Mouse (Mus musculus) CD4-positive, CD25-positive, alpha-beta regulatory T cell, adult 9 weeks (primary cell): ENCODE data around the gene Slc24a1. TPM values are rescaled to one million over a fixed set of nuclear protein-coding genes. Genes with fewer than 3 reads are reported as not detected.

Experiments used
- polyA plus RNA-seq: library from polyadenylated mRNA; unstranded; fragments of 100-300 nt; shearing (Covaris generic); gene quantifications from one replicate; pipeline ENCODE4 v1.2.1, GENCODE M21; 2017

Slc24a1 gene
- polyA plus RNA-seq, result 0.09 TPM

DNA sequence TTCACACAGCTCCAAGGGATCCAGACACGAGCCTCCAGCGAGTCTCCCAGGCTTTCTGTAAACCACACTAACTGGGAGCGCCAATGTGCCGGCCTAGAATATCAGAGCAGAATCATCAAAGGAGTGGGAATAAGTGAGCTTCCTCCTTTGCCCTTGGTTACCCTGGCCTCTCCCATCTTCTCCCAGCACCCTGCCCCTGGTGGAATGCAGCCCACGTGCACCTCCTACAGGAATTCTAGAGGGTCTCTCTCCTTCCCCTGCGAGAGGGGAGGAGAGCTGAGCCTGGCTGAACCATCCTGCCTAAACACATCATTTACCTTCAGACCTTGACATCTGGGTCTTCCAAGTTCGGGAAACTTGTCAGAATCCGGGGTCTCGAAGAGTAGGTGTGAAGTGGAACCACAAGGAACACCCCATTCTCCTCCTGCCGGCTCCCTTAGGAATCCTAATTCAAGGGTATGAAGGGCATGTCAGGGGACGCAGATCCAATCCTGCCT is at the start of gene Slc24a1:
TSS of gene Slc24a1 (minus strand) at position 447 of the 497 bp plus-strand sequence.

GRCm38 (mm10) chr9:64960117-64960977 is 8.9 kb upstream of the Slc24a1 start, which contains the start of gene Ints14:
TSS of gene Ints14 (plus strand) at chr9:64960905.

Other genes with a start within 250 kb of the Slc24a1 start
- gene Rab11a, start 213.8 kb downstream of the Slc24a1 start, polyA plus RNA-seq, result 200 TPM
- 33.9 TPM for gene Dennd4a, start 140.3 kb downstream of the Slc24a1 start, polyA plus RNA-seq
- 54.7 TPM for gene Ints14, start 9.3 kb upstream of the Slc24a1 start, polyA plus RNA-seq
- 168 TPM for gene Hacd3, start 70.1 kb upstream of the Slc24a1 start, polyA plus RNA-seq
- 30.9 TPM for gene Dpp8, start 80.8 kb upstream of the Slc24a1 start, polyA plus RNA-seq
- gene Igdcc4, start 149.9 kb upstream of the Slc24a1 start, polyA plus RNA-seq, result 0.11 TPM
- not detected for gene Igdcc3, start 189.6 kb upstream of the Slc24a1 start, polyA plus RNA-seq
- gene Parp16, start 243.7 kb upstream of the Slc24a1 start, polyA plus RNA-seq, result 7.0 TPM